In the genomic region with DNA sequence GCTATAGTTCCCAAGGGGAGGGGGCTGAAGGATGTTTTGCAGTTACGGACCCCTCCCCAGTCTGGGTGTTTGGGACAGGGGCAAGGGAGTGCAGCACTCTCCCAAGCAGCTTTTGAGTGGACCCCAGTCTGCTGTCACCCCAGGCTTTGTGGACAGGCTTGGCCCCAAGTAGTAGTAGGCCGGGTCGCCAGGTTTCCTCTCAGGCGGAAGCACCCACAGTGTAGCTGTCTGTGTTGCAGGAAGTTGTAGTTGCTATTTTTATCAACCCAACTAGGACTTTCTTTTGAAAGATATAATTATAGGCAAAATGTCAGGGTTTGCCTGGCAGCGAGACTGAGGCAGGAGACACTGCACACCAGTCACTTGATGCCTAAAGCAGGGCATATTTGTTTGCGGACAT, we compare ENCODE assay signal across 8 mouse cellular contexts. TPM values are rescaled to one million over a fixed set of nuclear protein-coding genes. Genes with fewer than 3 reads are reported as not detected.
DNase-seq lines count a peak whose midpoint lies in the region; ATAC-seq lines count a peak whose summit lies in the region.

No protein-coding gene starts in this region.

- peak; percentile 61 for ATAC-seq in megakaryocyte, adult 5-6 weeks (ENCODE audit: poor library complexity, severe bottlenecking)

- DNase-seq in adrenal gland, postnatal 10 days = peak; percentile 31
- DNase-seq in adrenal gland, postnatal 25 days = no peak
- DNase-seq in spleen, postnatal 36 days (ENCODE audit: low spot score in 2 of 2) = peak; percentile 50 to 59
- no peak for DNase-seq in spleen, postnatal 14 days (ENCODE audit: low spot score in 2 of 2)
- DNase-seq in thymus, postnatal 4 days = peak; percentile 60
- no peak for DNase-seq in gastrocnemius, postnatal 25 days
- no peak for DNase-seq in urinary bladder, postnatal 4 days (ENCODE audit: low spot score in 2 of 2)

RNA-seq across cellular contexts. Expression of a gene that starts 6.9 kb away (rescaled TPM):
- total RNA-seq in adrenal gland, postnatal 10 days (2021) = 10 to 100 TPM; 21.0 to 22.4 TPM
- total RNA-seq in adrenal gland, postnatal 25 days (2021) = 10.9 and 16.2 TPM in 2 replicates
- 6.4 and 7.6 TPM in 2 replicates for total RNA-seq in megakaryocyte, adult 5-6 weeks (2015)
- 11.4 and 12.6 TPM in 2 replicates for total RNA-seq in megakaryocyte, adult 5-6 weeks (2017)
- 1 to 10 TPM; 3.1 to 3.5 TPM for total RNA-seq in gastrocnemius, postnatal 25 days (2021)

Comparison
In these comparisons a context has a peak if more than half of its experiments do, and no peak if none do; other contexts are left out.
1. DNase-seq: peak in adrenal gland, postnatal 10 days (single experiment), spleen, postnatal 36 days (2 of 2) and thymus, postnatal 4 days (single experiment); none in adrenal gland, postnatal 25 days (single experiment), spleen, postnatal 14 days (0 of 2), gastrocnemius, postnatal 25 days (single experiment) and urinary bladder, postnatal 4 days (0 of 2).